Mouse (Mus musculus) heart, embryonic 16.5 days (tissue): ENCODE measurements at regions not wholly inside any gene's neighbourhood (a gene's known extent, or its start where the extent isn't known, plus 50 kb on each side); places are given as distances from the start of the nearest gene placed in this dataset.

Experiments
- ATAC-seq: fragments of 200-750 bp; cut with Nextera tagmentation; replicated peaks from 2 replicates; pipeline ENCODE4 v1.8.0; 2017; ENCODE audit warnings: moderate number of reproducible peaks; ENCODE audit not compliant: insufficient read depth, low FRiP score; ENCODE audit errors: extremely low read depth
- H3K27ac ChIP-seq: fragments of 300-500 bp; sonication (generic); 2 replicates; pipeline ENCODE4 v1.5.1; 2014; ENCODE audit warnings: mild to moderate bottlenecking, low read length, control low read depth, moderate library complexity
- H3K27me3 ChIP-seq: fragments of 300-500 bp; sonication (generic); 2 replicates; pipeline ENCODE4 v1.6.1; 2014; ENCODE audit warnings: low read length, mixed read lengths; ENCODE audit not compliant: control insufficient read depth, insufficient read depth
- H3K36me3 ChIP-seq: fragments of 300-500 bp; sonication (generic); 2 replicates; pipeline ENCODE4 v1.6.1; 2014; ENCODE audit not compliant: control insufficient read depth, insufficient read depth
- H3K4me1 ChIP-seq: fragments of 300-500 bp; sonication (generic); 2 replicates; pipeline ENCODE4 v1.6.1; 2014; ENCODE audit warnings: low read length, mixed read lengths; ENCODE audit not compliant: control insufficient read depth, insufficient read depth
- H3K4me2 ChIP-seq: fragments of 300-500 bp; sonication (generic); 2 replicates; pipeline ENCODE4 v1.6.1; 2014; ENCODE audit warnings: low read depth, mild to moderate bottlenecking, control low read depth, low read length
- H3K4me3 ChIP-seq: fragments of 300-500 bp; sonication (generic); 2 replicates; pipeline ENCODE4 v1.5.1; 2014; ENCODE audit warnings: mild to moderate bottlenecking, control low read depth, low read length
- H3K9ac ChIP-seq: fragments of 300-500 bp; sonication (generic); 2 replicates; pipeline ENCODE4 v1.6.1; 2014; ENCODE audit warnings: low read length, control low read depth
- H3K9me3 ChIP-seq: fragments of 300-500 bp; sonication (generic); replicated peaks from 2 replicates; pipeline ENCODE4 v1.6.1; 2016; ENCODE audit warnings: low read length; ENCODE audit not compliant: control insufficient read depth
- WGBS: fragments of 180-500 bp; shearing (Covaris S2); extraction: QIAGEN DNeasy Blood & Tissue Kit; methylation state at CpG from one replicate; pipeline ENCODE4 v1.1.7; 2014; 5-methylcytosine and 5-hydroxymethylcytosine counted together

GRCm38 (mm10) chr12:70768745-70769144 lies 56.6 kb upstream of the Frmd6 start:
- H3K9me3 ChIP-seq = no peaks in the 10 kb centered on the region
- H3K27ac ChIP-seq = no peak overlapping the region
- H3K36me3 ChIP-seq = no peaks in the 10 kb centered on the region
- no peaks in the 10 kb centered on the region for H3K4me1 ChIP-seq
- ATAC-seq = no peak
- 84% methylated on average over 9 of the region's 9 CpGs for WGBS
- H3K4me3 ChIP-seq = no peak overlapping the region
- H3K4me2 ChIP-seq = no peak overlapping the region
- H3K27me3 ChIP-seq = no peaks in the 10 kb centered on the region
- H3K9ac ChIP-seq = no peak overlapping the region

DNA sequence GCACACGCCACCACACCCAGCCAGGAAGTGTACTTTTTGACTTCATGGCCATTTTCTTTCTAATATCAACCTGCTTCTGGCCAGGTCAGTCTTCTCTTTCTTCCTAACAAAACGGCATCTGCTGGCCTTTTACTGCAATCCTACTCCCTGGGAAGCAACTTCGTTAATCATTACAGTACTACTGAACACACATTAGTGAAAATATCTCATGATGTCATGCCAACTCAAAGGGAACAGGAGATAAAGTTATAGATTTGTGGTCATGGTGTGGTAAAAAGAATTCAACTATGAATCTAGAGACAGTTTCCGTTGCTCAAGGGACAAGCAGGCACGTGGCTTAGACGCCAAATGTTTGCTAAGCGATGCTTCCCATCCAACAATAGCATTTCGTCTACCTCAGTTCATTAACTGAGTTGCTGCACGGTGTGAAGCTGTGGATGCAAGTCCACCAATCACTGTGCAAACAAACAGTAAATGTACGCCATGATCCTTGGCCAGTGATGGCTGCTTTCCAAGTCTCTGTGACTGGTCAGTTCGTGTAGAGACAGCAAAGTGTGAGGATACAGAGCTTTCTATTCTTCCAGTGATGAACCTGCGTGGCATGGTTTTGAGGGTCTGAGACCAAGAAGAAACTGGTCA lies 55.7 kb upstream of the Frmd6 start:
- WGBS = 83% methylated on average over 12 of the region's 12 CpGs
- no peaks in the 10 kb centered on the region for H3K9me3 ChIP-seq
- no peaks in the 10 kb centered on the region for H3K36me3 ChIP-seq
- no peaks in the 10 kb centered on the region for H3K4me1 ChIP-seq
- no peak for ATAC-seq
- no peak overlapping the region for H3K9ac ChIP-seq
- no peak overlapping the region for H3K4me2 ChIP-seq
- no peak overlapping the region for H3K4me3 ChIP-seq
- H3K27ac ChIP-seq = no peak overlapping the region
- H3K27me3 ChIP-seq = no peaks in the 10 kb centered on the region

- no peak overlapping the region for H3K27ac ChIP-seq
- peaks cover 10% of the 10 kb centered on the region for H3K4me1 ChIP-seq
- ATAC-seq = no peak
- no peaks in the 10 kb centered on the region for H3K36me3 ChIP-seq
- no peak overlapping the region for H3K4me3 ChIP-seq
- no peak overlapping the region; the same call in 1 of the 2 replicates for H3K9ac ChIP-seq
- WGBS = 77% methylated on average over 5 of the region's 5 CpGs
- no peaks in the 10 kb centered on the region for H3K9me3 ChIP-seq
- H3K27me3 ChIP-seq = no peaks in the 10 kb centered on the region
- H3K4me2 ChIP-seq = no peak overlapping the region
These were observed 51.3 kb upstream of the Frmd6 start for GRCm38 (mm10) chr12:70774006-70774405.

DNA sequence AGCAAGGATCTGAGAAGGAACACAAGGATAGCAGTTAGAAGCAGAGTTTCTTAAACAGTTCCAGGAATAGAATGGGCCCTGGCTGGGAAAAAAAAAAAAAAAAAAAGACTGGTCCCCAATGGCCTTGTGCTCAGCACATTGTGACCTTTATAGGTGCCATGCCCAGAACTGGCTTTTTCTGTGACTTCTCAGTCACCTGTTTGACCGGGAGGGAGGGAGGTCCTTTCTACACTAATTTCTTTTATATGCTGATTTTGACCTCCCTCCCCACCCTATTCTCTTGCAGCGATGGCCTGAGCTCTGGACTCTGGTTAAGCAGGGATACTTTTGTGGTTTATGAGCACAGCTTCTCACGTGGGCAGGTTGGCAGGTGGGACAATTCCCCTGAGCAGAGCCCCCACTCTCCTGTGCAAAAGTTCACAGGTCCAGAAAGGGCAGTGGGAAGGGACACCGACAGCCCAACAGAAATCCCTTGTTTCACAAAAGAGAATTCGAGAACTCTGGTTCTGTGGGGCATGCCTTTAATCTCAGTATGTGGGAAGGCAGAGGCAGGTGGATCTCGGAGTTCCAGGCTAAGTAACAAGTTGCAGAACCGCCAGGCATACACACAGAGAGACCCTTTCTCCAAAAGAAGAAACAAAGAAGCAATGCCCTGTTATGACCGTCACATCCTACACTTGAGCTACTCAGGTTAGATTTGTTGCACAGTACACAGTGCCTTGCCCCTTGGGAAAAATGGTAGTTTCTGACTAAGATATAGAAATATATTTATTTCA lies 50.3 kb upstream of the Frmd6 start:
- 85% methylated on average over 8 of the region's 8 CpGs for WGBS
- ATAC-seq = no peak
- Histone ChIP-seq H3K9ac (no peak overlapping the region), H3K27ac (no peak overlapping the region), H3K36me3 (no peaks in the 10 kb centered on the region), H3K27me3 (no peaks in the 10 kb centered on the region), H3K4me3 (no peak overlapping the region), H3K4me1 (peaks cover 10% of the 10 kb centered on the region), H3K4me2 (no peak overlapping the region), H3K9me3 (no peaks in the 10 kb centered on the region)
